Mouse (Mus musculus) lung, postnatal 10 days (tissue): ENCODE measurements around the gene Pdlim4.
A peak's percentile ranks its signal among the peaks of the same experiment; 100 is the strongest.

Source experiments
- DNase-seq: peaks from one replicate; pipeline ENCODE4 v3.0.0; 2021

Gene Pdlim4

GRCm38 (mm10) chr11:54090091-54090879 lies 21.5 kb upstream of the Pdlim4 start:
- no peak for DNase-seq

- DNase-seq = peak; percentile 89
These were observed 20.1 kb upstream of the Pdlim4 start for GRCm38 (mm10) chr11:54088947-54089317.

- no peak for DNase-seq
These were observed 19.6 kb upstream of the Pdlim4 start for GRCm38 (mm10) chr11:54088253-54088946.

GRCm38 (mm10) chr11:54085816-54086215 lies 17.0 kb upstream of the Pdlim4 start:
- DNase-seq = no peak

GRCm38 (mm10) chr11:54084976-54085375 lies 16.2 kb upstream of the Pdlim4 start:
- no peak for DNase-seq

- no peak for DNase-seq
These were observed 13.9 kb upstream of the Pdlim4 start for GRCm38 (mm10) chr11:54082725-54083124.

GRCm38 (mm10) chr11:54080435-54080834 lies 11.6 kb upstream of the Pdlim4 start:
- no peak for DNase-seq

GRCm38 (mm10) chr11:54076101-54076500 lies 7.3 kb upstream of the Pdlim4 start:
- DNase-seq = no peak

- DNase-seq = no peak
These were observed 6.5 kb upstream of the Pdlim4 start for GRCm38 (mm10) chr11:54075353-54075752.

- DNase-seq = no peak
These were observed 4.5 kb upstream of the Pdlim4 start for GRCm38 (mm10) chr11:54073291-54073690.

- no peak for DNase-seq
These were observed 3.1 kb upstream of the Pdlim4 start for GRCm38 (mm10) chr11:54071726-54072445.

GRCm38 (mm10) chr11:54067996-54068519 lies 756 bp downstream of the Pdlim4 start:
- no peak for DNase-seq

GRCm38 (mm10) chr11:54067318-54067995 lies 1.4 kb downstream of the Pdlim4 start:
- peak; percentile 85 for DNase-seq

GRCm38 (mm10) chr11:54066400-54066799 lies 2.4 kb downstream of the Pdlim4 start:
- no peak for DNase-seq

- DNase-seq = no peak
These were observed 3.0 kb downstream of the Pdlim4 start for GRCm38 (mm10) chr11:54065915-54066178.

- DNase-seq = no peak
These were observed 3.5 kb downstream of the Pdlim4 start for GRCm38 (mm10) chr11:54065106-54065914.

GRCm38 (mm10) chr11:54064412-54064978 lies 4.3 kb downstream of the Pdlim4 start:
- DNase-seq = no peak

GRCm38 (mm10) chr11:54063472-54063775 lies 5.4 kb downstream of the Pdlim4 start:
- no peak for DNase-seq

GRCm38 (mm10) chr11:54062753-54063471 lies 5.9 kb downstream of the Pdlim4 start:
- peak; percentile 20 for DNase-seq

GRCm38 (mm10) chr11:54062086-54062752 lies 6.6 kb downstream of the Pdlim4 start:
- peak; percentile 41 for DNase-seq

GRCm38 (mm10) chr11:54060316-54060715 lies 8.5 kb downstream of the Pdlim4 start:
- peak; percentile 76 for DNase-seq
